Mouse (Mus musculus): ENCODE data around the gene Nfatc2ip. TPM values are rescaled to one million over a fixed set of nuclear protein-coding genes. Genes with fewer than 3 reads are reported as not detected.

The Nfatc2ip gene
- polyA plus RNA-seq, 1 experiment from 2014 or later: 2.2 TPM

DNA sequence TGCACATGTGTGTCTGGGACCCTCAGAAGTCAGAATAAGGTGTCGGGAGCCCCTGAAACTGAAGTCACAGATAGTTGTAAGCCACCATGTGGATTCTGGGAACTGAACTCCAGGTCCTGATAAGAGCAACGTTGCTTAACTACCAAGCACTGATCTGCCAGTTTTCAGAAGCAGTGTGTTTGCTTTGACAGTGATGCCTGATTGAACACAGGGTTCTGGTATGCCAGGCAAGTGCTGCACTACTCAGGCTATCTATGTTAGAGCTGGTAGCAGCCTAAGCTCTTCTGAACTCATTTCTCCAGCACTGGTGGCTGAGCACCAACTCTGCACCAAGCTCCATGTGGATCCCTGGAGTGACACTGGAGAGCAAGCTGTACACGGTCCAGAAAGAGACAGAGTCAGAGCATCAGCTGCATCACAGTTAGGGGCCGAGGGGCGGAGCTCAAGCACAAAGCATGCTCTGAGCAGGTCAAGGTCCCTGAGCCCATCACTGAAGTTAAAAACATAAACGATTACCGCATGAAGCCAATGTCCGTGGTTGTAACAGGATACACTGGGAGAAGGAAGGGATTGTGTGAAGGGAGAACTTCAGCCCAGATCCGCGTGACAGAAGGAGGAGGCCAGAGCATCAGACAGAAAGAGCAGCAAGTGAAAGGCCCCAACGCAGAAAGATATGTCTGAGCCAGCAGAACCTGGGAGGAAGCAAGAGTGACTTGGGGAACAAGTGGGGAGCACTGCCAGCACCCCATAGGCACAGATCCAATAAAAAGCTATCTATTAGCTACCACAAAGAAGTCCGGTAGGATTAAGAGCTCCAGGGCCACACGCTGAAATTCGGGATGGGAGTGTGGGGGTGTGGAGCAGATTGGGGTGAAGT, 41.6 kb downstream of the Nfatc2ip start:
- Histone ChIP-seq H3K4me1 (replicated peaks) (peaks cover 22% of the 10 kb centered on the region), H3K27me3 (replicated peaks) (no peaks in the 10 kb centered on the region), H3K9ac (no peak overlapping the region), H3K4me3 (no peak overlapping the region), H3K36me3 (no peaks in the 10 kb centered on the region), H3K4me2 (no peak overlapping the region), H3K27ac (ENCODE audit: poor library complexity, severe bottlenecking) (peak overlapping the region; percentile 41), H3K9me3 (replicated peaks) (no peaks in the 10 kb centered on the region)
- ATAC-seq (ENCODE audit: insufficient number of reproducible peaks, low FRiP score): peak; percentile 47; the same call in 1 of the 2 replicates
- whole genome bisulfite sequencing: 46% methylated on average over 14 of the region's 14 CpGs

- Histone ChIP-seq H3K27me3 (replicated peaks) (no peaks in the 10 kb centered on the region), H3K27ac (ENCODE audit: poor library complexity, severe bottlenecking) (no peak overlapping the region), H3K4me3 (no peak overlapping the region), H3K36me3 (no peaks in the 10 kb centered on the region), H3K4me2 (no peak overlapping the region), H3K4me1 (replicated peaks) (peaks cover 22% of the 10 kb centered on the region), H3K9me3 (replicated peaks) (no peaks in the 10 kb centered on the region), H3K9ac (no peak overlapping the region)
- no peak for ATAC-seq (ENCODE audit: insufficient number of reproducible peaks, low FRiP score)
- 79% methylated on average over 3 of the region's 3 CpGs for WGBS
These were observed 42.6 kb downstream of the Nfatc2ip start for GRCm38 (mm10) chr7:126353994-126354365.

DNA sequence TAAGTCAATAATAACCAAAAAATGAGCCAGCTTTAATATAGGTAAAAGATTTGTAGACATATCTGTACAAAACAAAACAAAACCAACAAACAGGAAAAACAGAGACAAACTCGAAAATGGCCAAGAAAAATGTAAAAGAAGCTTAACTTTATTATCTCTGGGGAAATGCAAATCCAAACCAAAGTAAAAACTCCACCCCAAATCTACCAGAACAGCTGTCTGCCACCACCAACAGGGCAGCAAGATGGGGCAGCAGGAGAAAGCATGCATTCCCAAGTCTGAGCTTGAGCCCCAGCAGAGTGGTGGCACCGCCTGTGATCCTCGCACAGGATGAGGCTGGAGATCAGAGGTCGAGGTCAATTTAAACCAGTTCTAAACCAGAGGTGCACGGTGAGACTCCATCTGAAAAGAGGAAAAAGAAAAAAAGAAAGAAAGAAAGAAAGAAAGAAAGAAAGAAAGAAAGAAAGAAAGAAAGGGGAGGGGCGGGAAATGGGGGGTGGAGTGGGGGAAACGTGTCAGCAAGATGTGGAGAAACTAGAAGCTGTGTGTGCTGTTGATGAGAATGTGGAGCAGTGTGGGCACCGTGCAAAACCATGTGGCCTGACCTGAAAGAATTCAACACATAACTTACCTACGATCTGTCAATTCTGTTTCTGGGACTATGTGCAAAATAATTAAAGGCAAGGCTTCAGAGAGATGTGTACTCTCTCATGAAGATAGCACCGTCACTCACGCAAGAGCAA, 43.1 kb downstream of the Nfatc2ip start:
- H3K27ac ChIP-seq (ENCODE audit: poor library complexity, severe bottlenecking): no peak overlapping the region
- H3K4me3 ChIP-seq: no peak overlapping the region
- no peak overlapping the region for H3K4me2 ChIP-seq
- no peaks in the 10 kb centered on the region for H3K9me3 ChIP-seq (replicated peaks)
- 63% methylated on average over 11 of the region's 11 CpGs for whole genome bisulfite sequencing
- 0 out of 2 replicates have a peak, but pooled peaks cover 4% of the 10 kb centered on the region for H3K27me3 ChIP-seq (replicated peaks)
- peaks cover 22% of the 10 kb centered on the region for H3K4me1 ChIP-seq (replicated peaks)
- no peak overlapping the region for H3K9ac ChIP-seq
- H3K36me3 ChIP-seq: no peaks in the 10 kb centered on the region
- no peak for ATAC-seq (ENCODE audit: insufficient number of reproducible peaks, low FRiP score)

- no peak for ATAC-seq (ENCODE audit: insufficient number of reproducible peaks, low FRiP score)
- H3K4me2 ChIP-seq: no peak overlapping the region
- H3K9ac ChIP-seq: no peak overlapping the region
- 50% methylated on average over 10 of the region's 10 CpGs for WGBS
- H3K9me3 ChIP-seq (replicated peaks): no peaks in the 10 kb centered on the region
- H3K27ac ChIP-seq (ENCODE audit: poor library complexity, severe bottlenecking): no peak overlapping the region
- no peaks in the 10 kb centered on the region for H3K36me3 ChIP-seq
- 0 out of 2 replicates have a peak, but pooled peaks cover 4% of the 10 kb centered on the region for H3K27me3 ChIP-seq (replicated peaks)
- peaks cover 16% of the 10 kb centered on the region for H3K4me1 ChIP-seq (replicated peaks)
- H3K4me3 ChIP-seq: no peak overlapping the region
These were observed 45.1 kb downstream of the Nfatc2ip start for GRCm38 (mm10) chr7:126351419-126351951.

DNA sequence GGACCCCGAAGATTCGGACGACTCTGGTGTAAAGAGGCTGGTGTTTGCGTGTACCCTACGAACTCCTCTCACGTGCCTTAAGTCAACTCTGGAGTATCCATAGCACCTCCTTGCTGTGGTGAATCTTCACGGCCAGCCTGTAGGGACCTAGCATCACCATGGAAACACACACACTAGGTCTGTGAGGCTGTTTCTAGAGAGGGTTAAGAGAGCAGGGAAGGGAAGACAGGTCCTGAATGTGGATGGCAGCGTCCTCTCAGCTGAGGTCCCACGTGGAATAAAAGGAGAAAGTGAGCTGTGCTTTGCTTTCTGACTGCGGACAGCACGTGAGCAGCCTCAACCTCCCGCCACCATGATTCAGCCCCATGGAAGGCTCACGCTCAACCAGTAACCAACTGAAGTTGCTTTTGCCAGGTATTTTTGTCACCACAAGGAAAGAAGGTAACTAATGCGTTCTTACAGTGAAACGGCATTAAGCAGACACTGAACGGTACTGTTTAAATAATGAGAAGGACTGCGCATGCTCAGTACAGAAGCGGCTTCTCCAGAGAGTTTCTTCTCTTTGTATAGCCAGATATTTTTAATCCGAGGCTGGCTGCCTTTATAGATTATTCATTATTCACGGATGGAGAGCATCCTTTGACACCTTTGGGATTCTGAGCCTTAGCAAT, 45.7 kb downstream of the Nfatc2ip start:
- Histone ChIP-seq H3K4me1 (replicated peaks) (peaks cover 16% of the 10 kb centered on the region), H3K27ac (ENCODE audit: poor library complexity, severe bottlenecking) (no peak overlapping the region), H3K27me3 (replicated peaks) (0 out of 2 replicates have a peak, but pooled peaks cover 4% of the 10 kb centered on the region), H3K4me2 (peak overlapping the region; percentile 17; the same call in 1 of the 2 replicates), H3K9ac (no peak overlapping the region), H3K4me3 (no peak overlapping the region), H3K36me3 (no peaks in the 10 kb centered on the region), H3K9me3 (replicated peaks) (no peaks in the 10 kb centered on the region)
- ATAC-seq (ENCODE audit: insufficient number of reproducible peaks, low FRiP score): no peak
- 63% methylated on average over 20 of the region's 20 CpGs for WGBS

DNA sequence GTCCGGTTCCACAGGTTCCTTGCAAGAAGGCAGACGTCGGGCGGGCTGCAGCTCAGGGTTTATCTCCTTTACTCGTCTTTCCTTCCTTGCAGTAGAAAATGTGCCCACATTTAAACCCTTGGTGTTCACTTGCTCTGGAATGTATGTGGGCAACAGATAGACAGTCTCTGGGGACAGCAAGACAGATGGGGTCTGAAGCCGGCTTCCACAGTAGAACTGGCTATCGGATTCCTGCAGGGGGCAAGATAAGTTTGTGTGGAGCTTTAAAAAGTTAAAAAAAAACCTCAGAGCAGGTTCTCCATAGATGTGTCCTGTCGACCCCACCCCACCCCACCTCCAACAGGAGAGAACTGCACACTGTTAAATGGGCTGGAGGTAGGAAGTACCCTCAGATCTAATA, 48.2 kb downstream of the Nfatc2ip start:
- no peaks in the 10 kb centered on the region for H3K9me3 ChIP-seq (replicated peaks)
- H3K27me3 ChIP-seq (replicated peaks): 0 out of 2 replicates have a peak, but pooled peaks cover 4% of the 10 kb centered on the region
- no peak overlapping the region for H3K4me2 ChIP-seq
- 36% methylated on average over 8 of the region's 8 CpGs for WGBS
- H3K9ac ChIP-seq: no peak overlapping the region
- no peaks in the 10 kb centered on the region for H3K4me1 ChIP-seq (replicated peaks)
- H3K27ac ChIP-seq (ENCODE audit: poor library complexity, severe bottlenecking): no peak overlapping the region
- ATAC-seq (ENCODE audit: insufficient number of reproducible peaks, low FRiP score): no peak
- H3K36me3 ChIP-seq: no peaks in the 10 kb centered on the region
- no peak overlapping the region for H3K4me3 ChIP-seq

DNA sequence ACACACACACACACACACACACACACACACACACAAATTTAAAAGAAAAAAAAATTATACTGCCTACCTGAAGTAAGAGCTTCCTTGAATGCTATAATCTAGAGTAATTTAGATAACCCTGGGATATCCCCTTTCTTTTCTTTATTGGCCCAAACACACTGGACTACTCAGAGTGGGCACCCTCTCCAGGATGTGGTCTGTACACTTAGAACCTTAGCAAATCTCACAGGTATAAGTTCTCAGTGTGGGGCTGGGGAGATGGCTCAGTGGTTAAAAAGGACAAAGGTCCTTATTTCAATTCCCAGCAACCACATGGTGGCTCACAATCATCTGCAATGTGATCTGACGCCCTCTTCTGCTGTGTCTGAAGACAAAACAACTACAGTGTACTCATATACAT, 49.4 kb downstream of the Nfatc2ip start:
- 49% methylated on average over 1 of the region's 1 CpGs for WGBS
- Histone ChIP-seq H3K27ac (ENCODE audit: poor library complexity, severe bottlenecking) (no peak overlapping the region), H3K9ac (no peak overlapping the region), H3K4me1 (replicated peaks) (no peaks in the 10 kb centered on the region), H3K4me3 (no peak overlapping the region), H3K36me3 (no peaks in the 10 kb centered on the region), H3K9me3 (replicated peaks) (no peaks in the 10 kb centered on the region), H3K27me3 (replicated peaks) (0 out of 2 replicates have a peak, but pooled peaks cover 4% of the 10 kb centered on the region), H3K4me2 (no peak overlapping the region)
- ATAC-seq (ENCODE audit: insufficient number of reproducible peaks, low FRiP score): no peak

- peaks cover 2% of the 10 kb centered on the region; the same call in 1 of the 2 replicates for H3K4me1 ChIP-seq (replicated peaks)
- H3K9ac ChIP-seq: no peak overlapping the region
- no peak overlapping the region for H3K4me2 ChIP-seq
- no peak for ATAC-seq (ENCODE audit: insufficient number of reproducible peaks, low FRiP score)
- no peak overlapping the region for H3K4me3 ChIP-seq
- 0 out of 2 replicates have a peak, but pooled peaks cover 4% of the 10 kb centered on the region for H3K27me3 ChIP-seq (replicated peaks)
- 50% methylated on average over 3 of the region's 3 CpGs for WGBS
- H3K36me3 ChIP-seq: no peaks in the 10 kb centered on the region
- no peaks in the 10 kb centered on the region for H3K9me3 ChIP-seq (replicated peaks)
- no peak overlapping the region for H3K27ac ChIP-seq (ENCODE audit: poor library complexity, severe bottlenecking)
These were observed 50.6 kb downstream of the Nfatc2ip start for GRCm38 (mm10) chr7:126345969-126346368.

DNA sequence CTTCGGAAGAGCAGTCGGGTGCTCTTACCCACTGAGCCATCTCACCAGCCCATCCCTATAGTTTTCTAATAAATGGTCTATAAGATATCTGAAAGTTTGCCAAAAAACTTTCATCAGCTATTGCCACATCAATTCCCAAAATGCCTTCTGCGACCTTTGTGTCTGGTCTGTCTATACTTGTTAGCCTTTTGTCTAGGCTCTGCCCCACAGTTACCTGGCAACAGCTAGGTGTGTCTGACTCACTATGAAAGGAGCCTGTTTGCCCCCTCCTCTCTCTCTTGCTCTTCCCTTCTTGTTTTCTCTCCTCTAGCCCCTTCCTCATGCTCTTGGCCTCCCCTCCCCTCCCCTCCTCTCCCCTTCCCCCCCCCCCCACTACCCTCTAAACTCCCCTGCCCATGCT, 51.0 kb downstream of the Nfatc2ip start:
- H3K27me3 ChIP-seq (replicated peaks): 0 out of 2 replicates have a peak, but pooled peaks cover 4% of the 10 kb centered on the region
- WGBS: 65% methylated on average over 3 of the region's 3 CpGs
- H3K9me3 ChIP-seq (replicated peaks): no peaks in the 10 kb centered on the region
- no peak overlapping the region for H3K4me3 ChIP-seq
- no peak overlapping the region for H3K4me2 ChIP-seq
- H3K36me3 ChIP-seq: no peaks in the 10 kb centered on the region
- H3K4me1 ChIP-seq (replicated peaks): peaks cover 6% of the 10 kb centered on the region; the same call in 1 of the 2 replicates
- no peak overlapping the region for H3K27ac ChIP-seq (ENCODE audit: poor library complexity, severe bottlenecking)
- H3K9ac ChIP-seq: no peak overlapping the region
- no peak for ATAC-seq (ENCODE audit: insufficient number of reproducible peaks, low FRiP score)

DNA sequence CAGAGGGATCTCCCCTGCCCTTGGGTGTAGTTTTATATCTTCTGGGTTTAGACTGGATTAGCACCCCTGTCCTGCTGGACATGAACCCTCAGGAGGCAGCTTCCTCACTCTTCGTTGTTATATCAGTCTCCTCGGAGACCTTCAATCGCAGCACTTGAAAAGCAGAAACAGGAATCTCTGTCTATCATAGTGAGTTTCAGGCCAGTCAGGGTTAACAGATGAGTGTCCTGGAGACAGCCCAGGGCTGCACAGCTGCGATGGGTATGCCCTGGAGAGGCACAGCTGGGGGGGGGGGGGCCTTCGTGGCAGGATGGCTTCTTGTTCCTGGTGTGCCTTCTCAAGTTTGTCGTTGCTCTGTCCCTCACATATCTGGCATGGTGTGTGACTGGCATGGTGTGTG, 55.6 kb downstream of the Nfatc2ip start:
- Histone ChIP-seq H3K4me2 (no peak overlapping the region), H3K27me3 (replicated peaks) (no peaks in the 10 kb centered on the region), H3K9me3 (replicated peaks) (no peaks in the 10 kb centered on the region), H3K4me3 (no peak overlapping the region), H3K36me3 (no peaks in the 10 kb centered on the region), H3K27ac (ENCODE audit: poor library complexity, severe bottlenecking) (no peak overlapping the region), H3K4me1 (replicated peaks) (peaks cover 16% of the 10 kb centered on the region), H3K9ac (no peak overlapping the region)
- 26% methylated on average over 6 of the region's 6 CpGs for WGBS
- no peak for ATAC-seq (ENCODE audit: insufficient number of reproducible peaks, low FRiP score)
